Mouse (Mus musculus) mature B cell (primary cell): ENCODE data around the gene Ssbp4.

ENCODE experiments used
- in situ Hi-C: fragments of 300-500 bp; cut with MboI; formaldehyde crosslinking; loops from 2 replicates; pipeline ENCODE4 v1.14.3; 2019

Gene Ssbp4

GRCm38 (mm10) chr8:70631436-70631835, 22.8 kb upstream of the Ssbp4 start:
- in situ Hi-C loops = no loop called here

DNA sequence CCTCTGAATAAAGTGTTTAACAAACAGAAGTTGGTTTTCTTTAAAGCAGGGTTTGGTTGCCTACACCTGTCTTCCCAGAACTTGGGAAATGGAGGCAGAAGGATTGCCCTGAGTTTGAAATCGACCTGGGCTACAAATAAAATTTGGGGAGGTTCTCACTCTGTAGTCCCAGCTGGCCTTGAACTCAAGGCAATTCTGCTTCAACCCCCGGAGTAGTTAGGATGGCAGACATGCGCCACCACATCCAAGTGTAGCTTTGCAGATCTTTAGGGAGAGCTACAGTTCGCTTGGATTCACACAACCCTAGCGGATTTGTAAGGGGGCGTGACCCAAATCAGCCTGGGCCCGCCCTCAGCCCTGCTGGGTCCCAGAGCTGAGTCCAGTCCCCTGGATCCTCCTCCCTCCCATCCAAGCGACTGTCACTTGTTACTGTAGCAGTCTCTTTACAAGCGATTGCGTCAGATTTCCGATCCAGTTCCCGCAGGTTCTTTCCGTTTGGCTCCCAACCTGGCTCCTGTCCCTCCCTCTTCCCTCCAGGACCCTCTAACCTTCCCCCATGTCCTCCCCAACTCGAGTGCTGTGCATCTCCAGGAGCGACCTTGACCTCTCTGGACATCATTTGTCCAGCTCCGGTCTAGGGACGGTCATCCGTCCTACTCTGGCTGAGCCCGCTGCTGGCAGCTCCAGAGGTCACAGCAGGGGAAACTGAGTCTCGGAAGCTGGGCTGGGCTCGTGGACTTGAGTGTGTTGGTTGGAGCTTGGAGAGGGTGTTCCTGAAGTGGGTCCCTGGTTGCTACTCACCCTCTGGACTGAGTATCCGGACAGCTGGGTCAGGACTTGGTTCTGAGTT, 22.1 kb upstream of the Ssbp4 start:
- in situ Hi-C loops = no loop called here

GRCm38 (mm10) chr8:70629574-70630531, 21.2 kb upstream of the Ssbp4 start:
- in situ Hi-C loops = no loop called here

DNA sequence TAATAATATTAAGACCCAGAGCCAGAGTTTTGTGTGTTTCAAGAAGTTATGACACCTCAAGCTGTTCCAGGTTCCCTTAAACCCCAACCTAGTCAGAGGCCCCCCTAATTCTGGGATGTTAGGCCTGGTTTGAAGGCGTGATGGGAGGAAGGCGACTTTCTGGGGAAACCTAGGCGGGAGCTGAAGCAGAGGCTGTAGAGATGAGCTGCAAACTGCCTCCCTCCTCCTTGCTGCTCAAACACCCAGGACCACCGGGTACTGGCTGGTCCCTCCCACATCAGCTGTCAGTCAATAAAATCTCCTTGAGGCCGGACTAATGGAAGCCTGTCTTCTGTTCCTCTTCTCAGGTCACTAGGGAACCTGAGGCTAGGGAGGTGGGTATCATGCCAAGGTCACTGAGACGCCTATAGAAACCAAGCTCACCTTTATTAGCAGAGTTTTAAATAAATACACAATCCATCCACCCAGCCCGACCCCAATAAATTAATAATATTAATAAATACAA, 20.4 kb upstream of the Ssbp4 start:
- in situ Hi-C loops = no loop called here

- in situ Hi-C loops = no loop called here
Measured at GRCm38 (mm10) chr8:70627041-70627440, 18.4 kb upstream of the Ssbp4 start.

GRCm38 (mm10) chr8:70625104-70625503, 16.4 kb upstream of the Ssbp4 start:
- in situ Hi-C loops = no loop called here

DNA sequence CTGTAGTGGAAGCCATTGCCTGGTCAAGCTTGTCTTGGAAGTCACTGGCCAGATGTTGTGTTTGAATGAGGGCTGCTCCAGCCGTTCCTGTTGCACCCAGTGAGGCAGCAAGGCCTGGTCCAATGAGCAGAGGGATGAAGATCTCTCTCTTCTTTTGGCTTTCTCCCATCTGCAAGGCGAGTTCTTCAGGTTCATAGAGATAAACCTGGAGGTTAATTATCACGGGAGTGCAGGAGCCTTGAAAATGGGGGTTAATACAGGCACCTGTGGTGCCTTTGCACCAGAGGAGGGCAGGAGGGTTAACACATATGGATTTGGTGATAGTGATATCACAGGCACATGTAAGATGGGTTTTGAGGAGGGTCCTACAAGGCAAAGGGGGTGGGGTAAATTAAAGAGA, 13.5 kb upstream of the Ssbp4 start:
- in situ Hi-C loops = no loop called here

GRCm38 (mm10) chr8:70618888-70619334, 10.2 kb upstream of the Ssbp4 start:
- in situ Hi-C loops = no loop called here

- in situ Hi-C loops = no loop called here
Measured at GRCm38 (mm10) chr8:70617985-70618384, 9.3 kb upstream of the Ssbp4 start.

DNA sequence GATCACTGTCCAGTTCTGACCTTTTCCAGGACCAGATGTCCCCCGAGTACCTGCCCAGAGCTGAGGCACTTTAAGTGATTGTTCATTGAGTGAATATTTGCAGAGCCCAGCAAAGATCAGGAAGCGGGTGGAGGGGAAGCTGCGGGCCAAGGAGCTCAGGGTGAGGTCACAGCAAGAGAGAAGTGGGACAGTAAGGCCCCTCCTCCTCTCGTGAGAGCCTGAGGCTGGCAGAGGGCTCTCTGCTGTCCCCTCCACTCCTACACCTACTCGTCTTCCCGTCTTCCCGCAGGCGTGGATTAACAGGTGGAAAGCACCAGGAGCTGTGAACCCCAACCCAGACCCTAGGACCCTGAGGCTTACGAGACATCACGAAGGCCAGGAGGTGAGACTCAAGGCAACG, 8.0 kb upstream of the Ssbp4 start:
- in situ Hi-C loops = no loop called here

DNA sequence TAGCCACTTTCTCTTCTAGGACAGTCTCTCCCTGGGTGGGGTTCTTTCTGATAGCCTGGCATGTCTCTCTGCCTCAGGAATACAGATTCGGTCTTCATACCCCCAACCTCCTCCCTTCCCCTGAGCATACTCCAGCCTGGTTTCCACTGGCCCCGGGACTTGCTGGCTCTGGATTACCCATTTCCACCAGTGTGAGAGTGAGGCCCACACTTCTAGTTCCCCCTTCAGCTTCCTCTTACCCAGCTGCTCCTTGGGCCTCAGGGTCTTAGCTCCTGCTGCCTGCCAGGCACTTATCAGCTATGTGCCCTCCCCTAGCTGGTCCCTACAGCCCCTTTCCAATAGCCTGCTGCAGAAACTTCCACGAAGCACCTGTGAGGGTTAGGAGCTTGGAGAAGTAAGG, 7.2 kb upstream of the Ssbp4 start, which contains the start of gene Lrrc25:
Gene Lrrc25 (plus strand): TSS at position 262 of the 400 bp plus-strand sequence.
- in situ Hi-C loops = no loop called here

GRCm38 (mm10) chr8:70615281-70615680, 6.6 kb upstream of the Ssbp4 start:
- in situ Hi-C loops = no loop called here

GRCm38 (mm10) chr8:70614469-70614868, 5.8 kb upstream of the Ssbp4 start:
- in situ Hi-C loops = no loop called here

GRCm38 (mm10) chr8:70613763-70614162, 5.1 kb upstream of the Ssbp4 start:
- in situ Hi-C loops = no loop called here

GRCm38 (mm10) chr8:70611849-70612248, 3.2 kb upstream of the Ssbp4 start:
- in situ Hi-C loops = no loop called here

- in situ Hi-C loops = no loop called here
Measured at GRCm38 (mm10) chr8:70610796-70611771, 2.4 kb upstream of the Ssbp4 start.

DNA sequence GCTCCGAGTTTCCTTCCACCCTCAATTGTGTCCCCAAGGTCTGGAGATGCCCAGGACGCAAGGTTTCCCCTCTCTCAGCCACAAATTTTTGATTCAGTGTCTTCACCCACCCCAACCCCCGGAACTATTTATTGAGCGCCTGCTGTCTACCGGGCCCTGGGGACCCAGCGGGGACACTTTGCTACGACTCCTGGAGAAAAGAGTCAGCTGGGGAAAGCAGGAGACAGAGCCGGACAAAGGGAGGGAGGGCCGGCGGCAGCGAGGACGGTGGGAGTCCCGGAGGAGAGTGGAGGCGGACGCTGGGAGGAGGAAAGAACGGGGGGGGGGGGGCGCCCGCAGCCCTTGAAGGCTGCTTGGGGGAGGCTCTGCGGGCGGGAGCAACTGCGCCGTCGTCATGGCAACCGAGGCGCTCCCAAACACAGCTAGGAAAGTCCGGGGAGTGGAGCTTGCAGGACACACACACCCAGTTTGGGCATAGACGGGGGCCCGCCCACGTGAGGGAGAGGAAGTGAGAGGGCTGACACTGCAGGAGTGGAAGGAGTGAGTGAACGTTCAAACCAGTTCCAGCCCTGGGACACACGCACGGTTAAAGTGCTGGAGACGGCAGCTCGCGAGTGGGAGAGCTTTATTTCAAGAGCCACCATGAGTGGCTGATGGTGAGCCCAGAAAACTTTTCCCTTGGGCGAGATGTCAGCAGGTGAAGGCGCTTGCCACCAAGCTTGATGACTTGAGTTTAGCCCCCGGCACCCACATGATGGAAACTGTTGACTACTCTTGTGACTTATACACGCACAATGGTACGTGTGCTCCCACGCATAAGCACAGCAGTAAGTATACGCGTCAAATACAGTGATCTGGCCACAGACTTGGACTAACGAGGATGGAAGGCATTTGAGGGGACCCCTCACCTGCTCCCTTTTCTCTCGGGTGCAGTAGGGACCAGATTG, 1.4 kb upstream of the Ssbp4 start:
- in situ Hi-C loops = no loop called here

- in situ Hi-C loops = no loop called here
Measured at GRCm38 (mm10) chr8:70609368-70609848, 736 bp upstream of the Ssbp4 start.

DNA sequence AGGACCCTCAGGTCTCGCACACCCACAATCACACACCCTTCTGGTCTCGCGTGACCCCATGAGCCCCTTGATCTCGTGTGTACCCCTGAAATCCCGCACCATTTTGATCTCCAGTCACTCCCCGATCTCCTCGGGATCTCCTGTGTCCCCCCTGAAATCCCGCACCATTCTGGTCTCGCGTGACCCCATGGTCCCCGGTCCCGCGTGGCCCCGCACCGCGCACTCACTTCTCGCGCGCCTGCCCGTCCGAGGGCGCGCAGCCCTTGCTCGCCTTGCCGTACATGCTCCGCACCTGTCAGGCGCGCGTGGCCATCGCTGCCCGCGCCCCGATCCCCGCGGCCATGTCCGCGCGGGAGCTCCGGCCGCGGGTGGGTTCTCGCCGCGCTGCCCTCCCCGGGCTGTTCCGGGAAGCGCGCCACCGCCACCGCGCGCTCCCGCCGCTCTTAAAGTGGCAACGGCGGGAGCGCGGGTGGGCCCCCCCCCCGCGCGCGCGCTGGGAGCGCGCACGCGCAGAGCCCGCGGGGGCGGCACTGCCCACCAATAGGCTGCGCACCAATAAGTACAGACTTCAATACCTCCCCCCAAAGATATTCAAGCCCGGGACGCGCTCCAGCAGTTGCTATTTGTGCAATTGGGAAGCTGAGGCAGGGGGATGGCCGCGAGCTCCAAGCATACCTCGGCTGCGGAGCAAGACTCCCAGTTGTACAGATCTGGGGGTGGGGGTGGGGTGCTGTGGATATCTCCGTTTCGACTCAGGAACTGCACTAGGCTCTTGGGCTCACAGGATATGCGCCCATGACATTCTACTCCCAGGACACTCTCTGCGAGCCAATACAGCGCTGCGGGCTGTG, 549 bp downstream of the Ssbp4 start:
- in situ Hi-C loops = no loop called here
